Mouse (Mus musculus): ENCODE data around the gene Mcoln1.
A peak's percentile ranks its signal among the peaks of the same experiment; 100 is the strongest.

Gene Mcoln1

GRCm38 (mm10) chr8:3500235-3501090, at the start of gene Mcoln1:
TSS of gene Mcoln1 (plus strand) at chr8:3500457.
- peak; percentile 98 for DNase-seq (ENCODE audit: low read depth, low spot score)

GRCm38 (mm10) chr8:3450670-3451069, 49.6 kb upstream of the Mcoln1 start:
- peak; percentile 75 for DNase-seq (ENCODE audit: low read depth, low spot score)

DNA sequence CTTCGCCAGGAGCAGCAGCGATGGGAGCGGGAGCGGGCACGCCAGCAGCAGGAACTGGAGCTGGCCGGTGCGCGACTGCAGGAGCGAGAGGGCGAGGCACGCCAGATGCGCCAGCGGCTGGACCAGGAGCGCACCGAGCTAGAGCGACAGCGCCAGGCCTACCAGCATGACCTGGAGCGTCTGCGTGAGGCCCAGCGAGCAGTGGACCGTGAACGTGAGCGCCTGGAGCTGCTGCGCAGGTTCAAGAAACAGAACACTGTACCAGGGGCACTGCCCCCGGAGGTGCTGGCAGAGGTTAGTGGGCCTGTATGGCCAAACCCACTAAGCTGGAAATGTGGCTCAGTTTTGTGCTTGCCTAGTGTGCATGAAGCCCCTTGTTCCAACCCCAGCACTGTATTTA, 48.3 kb upstream of the Mcoln1 start:
- DNase-seq (ENCODE audit: low read depth, low spot score), result no peak

DNA sequence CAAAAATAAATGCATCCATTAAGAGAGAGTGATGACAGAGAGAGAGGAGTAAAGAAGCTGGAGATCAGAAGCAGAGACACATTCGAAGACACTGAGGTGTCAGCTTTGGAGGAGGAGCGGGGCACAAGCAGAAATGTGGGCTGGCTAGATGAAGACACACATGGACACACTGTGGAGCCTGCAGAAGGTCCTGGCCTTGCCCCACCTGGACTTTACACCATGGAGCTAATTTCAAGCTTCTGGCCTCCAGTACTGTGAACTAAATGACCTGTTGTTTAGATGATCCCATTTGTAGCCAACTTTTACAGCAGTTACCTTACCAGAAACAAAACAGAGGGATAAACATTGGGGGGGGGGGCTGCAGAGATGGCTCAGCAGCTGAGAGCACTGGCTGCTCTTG, 37.0 kb upstream of the Mcoln1 start:
- DNase-seq (ENCODE audit: low read depth, low spot score), result no peak

- DNase-seq (ENCODE audit: low read depth, low spot score), result peak; percentile 79
These were observed 35.9 kb upstream of the Mcoln1 start for GRCm38 (mm10) chr8:3464309-3464708.

DNA sequence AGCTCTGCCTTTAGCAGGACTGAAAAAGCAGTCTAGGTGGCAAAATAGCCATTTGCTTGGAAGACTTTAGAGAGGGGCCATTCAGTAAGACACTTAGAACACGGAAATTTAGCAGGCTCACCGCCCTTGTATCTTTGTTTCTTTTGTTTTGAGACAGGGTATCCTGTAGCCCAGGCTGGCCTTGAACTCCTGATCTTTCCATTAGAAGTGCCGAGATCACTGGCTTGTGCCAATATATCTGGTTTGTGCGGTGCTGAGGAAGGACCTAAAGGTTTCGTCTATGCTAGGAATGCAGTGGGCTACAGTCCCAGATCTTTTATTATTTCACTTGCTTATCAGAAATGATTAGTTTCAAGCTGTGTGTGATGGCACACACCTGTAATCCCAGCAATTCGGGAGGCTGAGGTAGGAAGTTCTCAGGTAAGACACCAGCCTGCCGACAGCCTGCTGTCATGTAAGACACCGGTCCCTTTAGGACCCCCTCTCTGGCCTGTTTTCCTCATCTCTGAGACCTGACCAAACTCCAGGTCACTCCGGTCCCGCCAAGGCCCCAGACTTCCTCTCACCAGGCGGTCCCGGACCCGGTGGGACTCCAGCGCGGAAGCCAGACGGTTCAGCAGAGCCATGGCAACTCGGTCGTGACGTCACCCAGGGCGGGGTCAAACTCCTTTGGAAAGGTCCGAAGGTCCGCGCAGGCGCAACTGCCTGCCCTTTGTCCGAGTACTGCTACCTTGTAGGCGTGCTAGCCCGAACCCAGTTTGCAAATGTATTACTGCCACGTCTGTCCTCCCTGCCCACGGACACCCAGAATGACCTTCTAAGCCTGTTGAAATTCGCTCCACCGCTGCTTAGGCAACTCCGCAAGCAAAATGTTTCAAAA, 33.0 kb upstream of the Mcoln1 start, which contains the start of gene Pex11g:
Gene Pex11g, minus strand, starts transcription at position 675 of the 880 bp plus-strand sequence.
- DNase-seq (ENCODE audit: low read depth, low spot score), result peak; percentile 100

GRCm38 (mm10) chr8:3467886-3468545, 32.2 kb upstream of the Mcoln1 start:
- DNase-seq (ENCODE audit: low read depth, low spot score), result peak; percentile 24

DNA sequence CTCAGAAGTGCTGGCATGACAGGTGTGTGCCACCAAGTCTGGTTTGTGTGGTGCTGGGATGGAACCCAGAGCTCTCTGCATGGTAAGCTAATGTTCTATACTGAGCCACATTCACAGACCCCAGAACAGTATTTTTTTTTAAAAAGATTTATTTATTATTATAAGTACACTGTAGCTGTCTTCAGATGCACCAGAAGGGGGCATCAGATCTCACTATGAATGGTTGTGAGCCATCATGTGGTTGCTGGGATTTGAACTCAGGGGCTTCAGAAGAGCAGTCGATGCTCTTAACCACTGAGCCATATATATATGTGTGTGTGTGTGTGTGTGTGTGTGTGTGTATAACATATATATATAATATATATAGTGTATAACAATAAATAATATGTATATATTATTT, 31.4 kb upstream of the Mcoln1 start:
- peak; percentile 59 for DNase-seq (ENCODE audit: low read depth, low spot score)

DNA sequence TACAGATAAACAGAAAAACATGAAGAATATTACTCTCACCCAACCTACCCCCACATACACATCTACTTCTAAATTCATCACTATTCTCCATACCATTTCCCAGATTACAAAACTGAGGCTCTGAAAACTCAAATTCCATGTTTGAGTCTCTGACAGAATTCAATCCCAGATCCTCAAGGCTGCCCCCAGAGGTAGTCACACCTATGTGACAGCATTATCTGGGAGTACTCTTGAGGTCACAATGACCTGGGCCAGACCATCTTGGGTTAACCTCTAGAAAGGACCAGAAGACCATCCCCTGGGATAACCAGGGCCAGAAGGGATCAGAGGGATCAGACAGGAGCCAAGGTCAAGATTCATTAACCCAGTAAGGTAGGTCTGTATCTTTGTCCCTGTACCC, 29.7 kb upstream of the Mcoln1 start, which contains the start of gene Tex45:
Gene Tex45, plus strand, starts transcription at position 301 of the 400 bp plus-strand sequence.
- DNase-seq (ENCODE audit: low read depth, low spot score), result no peak

GRCm38 (mm10) chr8:3475715-3476429, 24.4 kb upstream of the Mcoln1 start:
- DNase-seq (ENCODE audit: low read depth, low spot score), result no peak

- DNase-seq (ENCODE audit: low read depth, low spot score), result no peak
These were observed 20.0 kb upstream of the Mcoln1 start for GRCm38 (mm10) chr8:3480221-3480785.

DNA sequence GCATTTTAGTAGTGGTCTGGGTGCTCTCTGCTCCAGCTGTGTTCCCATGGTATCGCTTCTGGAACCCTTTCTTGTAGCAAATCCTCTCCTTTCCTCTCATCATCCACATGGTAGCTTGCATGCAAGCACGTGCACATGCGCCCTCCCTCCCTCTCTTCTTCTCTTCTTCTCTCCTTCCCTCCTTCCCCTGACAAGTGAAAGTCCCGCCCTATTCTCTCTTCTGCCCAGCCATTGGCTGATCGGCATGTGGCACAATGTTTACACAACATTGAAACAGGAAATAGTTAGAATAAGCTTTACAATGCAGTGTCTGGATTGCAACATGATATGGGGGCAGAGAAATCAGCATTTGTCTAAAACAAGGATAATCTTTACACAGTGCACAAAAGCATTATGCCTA, 18.7 kb upstream of the Mcoln1 start:
- DNase-seq (ENCODE audit: low read depth, low spot score), result peak; percentile 42

- DNase-seq (ENCODE audit: low read depth, low spot score), result no peak
These were observed 18.0 kb upstream of the Mcoln1 start for GRCm38 (mm10) chr8:3482240-3482740.

- no peak for DNase-seq (ENCODE audit: low read depth, low spot score)
These were observed 16.7 kb upstream of the Mcoln1 start for GRCm38 (mm10) chr8:3483546-3483945.

GRCm38 (mm10) chr8:3485192-3485591, 15.1 kb upstream of the Mcoln1 start:
- DNase-seq (ENCODE audit: low read depth, low spot score), result no peak

GRCm38 (mm10) chr8:3492901-3493844, 7.1 kb upstream of the Mcoln1 start, which contains the start of gene Zfp358:
TSS of gene Zfp358 (plus strand) at chr8:3493138.
- DNase-seq (ENCODE audit: low read depth, low spot score), result peak; percentile 68

DNA sequence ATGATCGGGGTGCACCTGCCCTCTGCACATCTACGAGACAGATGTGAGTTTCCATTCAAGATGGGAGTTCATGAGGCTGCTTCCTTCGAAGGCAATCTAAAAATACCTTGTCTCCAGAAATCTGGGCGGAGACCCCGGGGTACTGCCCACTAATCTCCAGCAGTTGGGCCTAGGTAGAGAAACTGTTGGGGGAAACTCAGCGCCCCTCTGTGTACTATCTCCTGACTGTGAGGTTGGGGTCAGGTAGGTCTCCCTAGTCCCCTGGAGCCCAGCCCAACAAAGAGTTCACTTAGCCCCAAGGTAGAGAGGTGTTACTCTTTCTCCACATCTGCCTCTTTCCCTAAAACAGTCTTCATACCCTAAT, 6.4 kb upstream of the Mcoln1 start:
- no peak for DNase-seq (ENCODE audit: low read depth, low spot score)

DNA sequence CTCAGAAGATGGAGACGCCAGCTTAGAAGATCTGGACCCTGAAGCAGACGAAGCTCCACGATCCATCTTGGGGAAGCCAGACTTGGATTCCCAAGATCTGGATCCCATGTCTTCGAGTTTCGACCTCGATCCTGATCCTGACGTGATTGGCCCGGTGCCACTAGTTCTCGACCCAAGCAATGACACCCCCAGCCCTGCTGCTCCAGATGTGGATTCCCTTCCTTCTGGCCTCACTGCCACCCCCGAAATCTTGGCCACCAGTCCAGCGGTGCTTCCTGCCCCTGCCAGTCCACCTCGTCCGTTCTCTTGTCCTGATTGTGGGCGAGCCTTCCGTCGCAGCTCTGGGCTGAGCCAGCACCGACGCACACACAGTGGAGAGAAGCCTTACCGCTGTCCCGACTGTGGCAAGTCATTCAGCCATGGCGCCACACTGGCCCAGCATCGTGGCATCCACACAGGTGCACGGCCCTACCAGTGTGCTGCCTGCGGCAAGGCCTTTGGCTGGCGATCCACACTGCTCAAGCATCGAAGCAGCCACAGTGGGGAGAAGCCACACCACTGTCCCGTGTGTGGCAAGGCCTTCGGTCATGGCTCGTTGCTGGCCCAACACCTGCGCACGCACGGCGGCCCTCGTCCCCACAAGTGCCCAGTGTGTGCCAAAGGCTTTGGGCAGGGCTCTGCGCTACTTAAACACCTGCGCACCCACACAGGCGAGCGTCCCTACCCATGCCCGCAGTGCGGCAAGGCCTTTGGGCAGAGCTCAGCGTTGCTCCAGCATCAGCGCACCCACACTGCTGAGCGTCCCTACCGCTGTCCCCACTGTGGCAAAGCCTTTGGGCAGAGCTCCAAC, 4.5 kb upstream of the Mcoln1 start:
- DNase-seq (ENCODE audit: low read depth, low spot score), result no peak

GRCm38 (mm10) chr8:3496428-3496748, 3.9 kb upstream of the Mcoln1 start:
- DNase-seq (ENCODE audit: low read depth, low spot score), result no peak
